Mouse (Mus musculus) leukemia stem cell, adult 10-12 weeks (primary cell): ENCODE results near the gene Gmeb2. TPM values are rescaled to one million over a fixed set of nuclear protein-coding genes. Genes with fewer than 3 reads are reported as not detected.

Source experiments
- polyA plus RNA-seq: library from polyadenylated mRNA; stranded (reverse); fragments of >175 nt; gene quantifications from 2 replicates; pipeline ENCODE4 v1.2.3, GENCODE M21; 2012; ENCODE audit warnings: low replicate concordance

The Gmeb2 gene
- 13.5 and 32.3 TPM in 2 replicates for polyA plus RNA-seq

DNA sequence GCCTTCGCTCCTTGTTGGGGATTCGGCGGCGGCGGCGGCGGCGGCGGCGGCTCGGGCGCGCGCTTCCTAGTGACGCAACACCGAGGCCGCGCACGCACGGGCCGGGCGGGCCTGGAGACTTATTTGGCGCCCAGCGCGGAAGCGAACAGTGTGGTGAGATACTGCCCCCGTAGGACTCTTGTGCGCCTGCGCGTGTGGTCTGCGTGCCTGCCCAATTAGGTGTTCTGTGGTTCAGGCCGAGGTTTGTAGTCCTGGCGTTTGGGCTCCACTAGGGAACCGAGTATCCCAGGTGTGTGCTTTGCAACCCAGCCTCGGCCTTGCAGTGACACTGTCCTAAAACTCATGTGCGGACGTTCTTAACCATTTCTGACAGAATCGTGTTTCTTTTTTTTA is at the start of gene Gmeb2:
Gmeb2 (minus strand) TSS at position 78 of the 393 bp plus-strand sequence.

DNA sequence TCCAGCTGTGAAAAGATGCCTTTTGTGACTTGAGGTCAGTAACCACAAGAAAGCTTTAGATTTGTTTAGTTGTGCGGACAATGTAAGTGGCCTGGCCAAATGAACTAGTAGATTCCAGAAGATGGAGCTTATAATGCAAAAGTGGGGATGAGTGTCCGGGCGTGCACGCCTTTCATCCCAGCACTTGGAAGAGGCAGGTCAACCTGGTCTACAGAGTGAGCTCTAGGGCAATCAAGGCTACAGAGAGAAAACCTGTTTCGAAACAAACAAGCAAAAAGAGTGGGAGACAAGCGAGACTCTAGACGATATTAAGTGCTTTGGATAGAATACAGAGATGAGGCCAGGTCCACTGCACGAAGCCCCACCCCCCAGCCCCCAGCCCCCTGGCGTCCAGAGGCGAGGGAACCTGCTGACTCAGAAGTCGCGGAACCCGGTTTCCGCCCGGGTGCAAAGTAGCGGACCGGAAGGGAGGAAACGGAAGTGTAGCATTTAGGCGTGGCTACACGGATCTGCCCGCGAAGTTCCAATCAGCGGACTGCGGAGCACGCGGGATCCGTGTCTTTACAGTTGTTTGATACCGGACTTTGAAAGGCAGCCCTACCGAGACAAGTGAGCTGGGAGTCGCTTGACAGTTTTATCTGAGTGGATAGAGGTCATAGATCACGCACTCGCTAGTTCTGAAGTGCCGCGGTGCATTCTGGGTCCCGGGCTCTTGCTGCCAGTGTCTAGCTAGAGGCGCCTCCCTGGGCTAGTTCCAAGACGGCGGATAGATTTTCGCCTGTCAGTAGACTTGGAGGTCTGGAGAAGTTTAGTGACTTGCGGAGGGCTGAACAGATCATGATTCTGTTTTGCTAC is 31.6 kb upstream of the Gmeb2 start, which contains the start of gene Rtel1:
Rtel1 (plus strand) TSS at position 492 of the 855 bp plus-strand sequence.

DNA sequence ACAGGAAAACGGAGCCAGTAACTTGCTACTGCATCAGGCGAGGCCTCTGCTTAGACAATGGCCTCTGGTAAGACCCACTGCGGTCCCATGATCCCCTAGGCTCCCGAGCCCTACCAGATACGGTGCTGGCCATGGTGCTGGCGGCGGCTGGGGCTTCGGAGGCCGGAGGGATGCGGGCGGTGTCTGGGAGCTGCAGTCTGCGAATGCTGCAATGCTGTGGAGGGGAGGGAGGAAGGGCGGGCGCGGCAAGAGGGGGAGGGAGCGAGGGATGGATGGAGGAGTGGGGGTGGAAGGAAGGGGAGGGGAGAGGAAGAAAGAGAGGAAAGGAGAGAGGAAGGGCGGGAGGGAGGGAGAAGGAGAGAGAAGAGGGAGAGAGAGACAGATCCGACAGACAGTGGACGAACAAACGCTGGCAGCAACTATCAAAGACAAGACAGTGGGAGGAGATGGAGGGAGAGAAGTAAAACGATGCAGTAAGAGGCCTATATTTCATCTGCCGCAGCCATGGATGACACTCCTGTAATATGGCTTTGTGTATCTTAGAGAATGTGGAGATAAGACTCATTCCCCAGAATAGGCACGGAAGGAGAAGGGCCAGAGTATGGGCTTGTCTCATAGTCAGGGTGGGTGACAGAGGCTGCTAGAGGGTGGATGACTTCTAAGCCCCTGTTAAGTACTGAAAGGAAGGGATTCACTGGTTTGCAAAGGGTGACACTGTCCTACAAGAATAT is 26.4 kb upstream of the Gmeb2 start, which contains the start of gene Stmn3:
Stmn3 (minus strand) TSS at position 421 of the 731 bp plus-strand sequence.

DNA sequence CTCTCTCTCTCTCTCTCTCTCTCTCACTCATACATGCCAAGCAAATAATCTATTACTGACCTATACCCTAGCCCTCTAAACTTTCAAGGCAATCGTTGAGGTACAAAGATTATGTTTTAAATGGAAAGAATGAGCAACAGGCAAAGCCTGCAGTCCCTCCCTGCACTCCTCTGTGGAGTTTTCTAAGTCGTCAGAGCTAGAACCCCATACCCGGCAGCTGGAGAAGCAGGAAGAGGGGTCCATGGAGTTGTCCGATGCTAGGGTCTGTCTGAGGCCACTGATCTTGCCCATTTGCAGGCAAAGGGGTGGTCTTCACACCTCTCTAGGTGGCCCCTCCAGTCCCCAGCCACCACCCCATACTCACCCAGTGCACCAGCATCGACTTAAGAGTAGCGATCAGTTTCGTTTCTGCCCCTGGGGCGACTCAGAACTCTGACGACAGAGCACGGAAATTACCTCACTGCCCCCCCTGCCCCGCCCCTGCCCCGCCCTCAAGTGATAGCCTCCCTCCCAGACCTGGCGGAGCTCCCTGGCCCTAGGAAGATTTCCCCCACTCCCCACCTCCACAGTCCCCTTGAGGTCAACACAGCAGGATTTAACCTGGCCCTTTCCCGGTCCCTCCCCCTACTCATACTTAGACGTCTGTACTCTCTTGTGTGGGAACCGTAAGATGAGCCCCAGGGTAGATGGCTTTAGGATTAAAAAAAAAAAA is 46.1 kb downstream of the Gmeb2 start, which contains the start of gene Helz2:
Helz2 (minus strand) TSS at position 426 of the 712 bp plus-strand sequence.

DNA sequence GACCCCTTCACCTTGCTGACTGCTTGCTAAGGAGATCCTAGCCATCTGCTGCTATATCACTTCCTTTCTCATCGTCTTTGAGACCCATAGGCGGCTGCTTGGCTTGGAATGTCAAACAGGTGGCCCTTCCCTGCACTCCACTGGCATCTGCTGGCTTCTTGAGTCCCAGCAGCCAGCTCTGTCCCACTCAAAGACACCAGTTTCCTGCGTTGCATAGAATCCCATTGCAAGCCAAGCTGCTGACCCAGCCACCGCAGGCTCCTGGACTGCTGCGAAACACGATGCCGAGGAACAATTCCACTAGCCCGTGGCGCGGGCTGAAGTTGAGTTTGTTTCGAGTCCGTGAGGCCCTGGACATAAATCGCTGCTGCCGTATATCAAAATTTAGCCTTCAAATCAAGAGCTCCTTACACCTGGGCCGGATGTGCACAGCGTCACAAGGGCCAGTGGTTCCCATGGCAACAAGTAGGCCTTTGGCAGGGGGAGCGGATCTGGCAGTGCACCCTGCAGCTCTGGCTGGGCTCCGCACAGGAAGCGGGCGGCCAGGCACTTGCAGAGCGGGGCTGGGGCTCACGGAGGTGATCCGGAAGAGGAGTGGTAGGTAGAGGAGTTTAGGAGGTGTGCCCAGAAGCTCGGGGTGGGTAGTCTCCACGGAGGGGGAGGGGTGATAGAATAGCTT is 68.2 kb downstream of the Gmeb2 start, which contains the start of gene Fndc11:
Fndc11 (plus strand) TSS at position 476 of the 679 bp plus-strand sequence.

DNA sequence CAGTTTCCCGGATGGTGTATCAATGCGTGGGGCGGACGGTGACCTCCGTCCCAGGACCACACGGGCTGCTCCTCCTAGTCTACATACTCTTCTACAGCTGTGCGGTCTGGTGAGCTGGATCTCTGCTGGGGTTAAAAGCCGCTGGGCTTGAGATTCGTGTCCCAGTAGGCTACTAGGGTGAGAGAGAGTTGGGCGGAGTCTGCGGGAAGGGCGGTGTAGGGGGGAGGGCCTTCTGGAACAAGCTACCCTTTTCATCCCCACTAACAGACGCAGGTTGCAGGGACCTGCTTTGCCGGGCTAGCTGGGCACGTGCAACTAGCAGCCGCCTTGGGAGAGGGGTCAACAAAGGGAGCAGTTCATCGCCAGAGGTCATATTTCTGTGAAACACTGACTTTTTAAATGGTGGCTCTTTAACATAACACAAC is 74.8 kb downstream of the Gmeb2 start, which contains the start of gene Srms:
Srms (minus strand) TSS at position 165 of the 425 bp plus-strand sequence.

DNA sequence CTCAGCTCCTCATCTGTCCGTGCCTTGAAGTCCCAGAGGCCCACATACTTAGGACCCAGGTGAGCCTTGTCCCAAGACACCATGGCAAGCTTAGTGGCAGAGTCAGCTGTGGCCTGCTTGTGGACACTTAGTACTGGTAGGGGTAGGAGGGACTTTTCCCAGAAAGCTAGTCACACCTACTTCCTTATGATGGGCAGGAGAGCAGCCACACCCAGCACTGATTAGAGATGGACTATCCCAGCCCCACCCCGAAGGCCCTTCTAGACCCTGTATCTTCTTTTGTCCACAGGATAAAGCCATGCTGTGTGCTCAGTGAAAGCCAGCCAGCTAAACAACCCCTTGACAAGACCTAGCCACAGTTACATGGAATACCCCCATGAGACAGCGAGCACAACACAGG is 85.4 kb downstream of the Gmeb2 start, which contains the start of gene Ptk6:
Ptk6 (minus strand) TSS at position 368 of the 400 bp plus-strand sequence.

Other genes starting within 250 kb of the Gmeb2 start
- gene Chrna4, start 244.5 kb downstream of the Gmeb2 start, polyA plus RNA-seq = not detected in 2 replicates
- gene Kcnq2, start 152.7 kb downstream of the Gmeb2 start, polyA plus RNA-seq = not detected in 2 replicates
- gene Eef1a2, start 131.0 kb downstream of the Gmeb2 start, polyA plus RNA-seq = not detected in 2 replicates
- 250 and 398 TPM in 2 replicates for gene Ppdpf, start 100.8 kb downstream of the Gmeb2 start, polyA plus RNA-seq
- gene Ptk6, start 85.2 kb downstream of the Gmeb2 start, polyA plus RNA-seq = not detected in 2 replicates
- gene Srms, start 74.8 kb downstream of the Gmeb2 start, polyA plus RNA-seq = 0.22 TPM in 1 of 2 replicates, not detected in the other
- not detected in 2 replicates for gene Fndc11, start 68.0 kb downstream of the Gmeb2 start, polyA plus RNA-seq
- 22.3 and 46.5 TPM in 2 replicates for gene Helz2, start 46.0 kb downstream of the Gmeb2 start, polyA plus RNA-seq
- gene Stmn3, start 26.5 kb upstream of the Gmeb2 start, polyA plus RNA-seq = not detected in 2 replicates
- 9.3 and 28.8 TPM in 2 replicates for gene Rtel1, start 31.7 kb upstream of the Gmeb2 start, polyA plus RNA-seq
- 21.1 and 22.1 TPM in 2 replicates for gene Zgpat, start 76.9 kb upstream of the Gmeb2 start, polyA plus RNA-seq
- 9.7 and 13.9 TPM in 2 replicates for gene Arfrp1, start 77.4 kb upstream of the Gmeb2 start, polyA plus RNA-seq
- 46.2 and 128 TPM in 2 replicates for gene Lime1, start 92.0 kb upstream of the Gmeb2 start, polyA plus RNA-seq
- gene Zbtb46, start 171.4 kb upstream of the Gmeb2 start, polyA plus RNA-seq = 5.7 and 8.6 TPM in 2 replicates
- 0.13 TPM in 1 of 2 replicates, not detected in the other for gene Abhd16b, start 205.2 kb upstream of the Gmeb2 start, polyA plus RNA-seq
- gene Tpd52l2, start 209.1 kb upstream of the Gmeb2 start, polyA plus RNA-seq = 4.8 and 42.6 TPM in 2 replicates
- 35.7 and 46.0 TPM in 2 replicates for gene Dnajc5, start 232.4 kb upstream of the Gmeb2 start, polyA plus RNA-seq